Mouse (Mus musculus): Measurements from ENCODE around the gene Abi3bp. TPM values are rescaled to one million over a fixed set of nuclear protein-coding genes. Genes with fewer than 3 reads are reported as not detected.
A peak's percentile ranks its signal among the peaks of the same experiment; 100 is the strongest.

Gene Abi3bp
- total and polyA plus RNA-seq, 3 experiments, result 0.03 TPM; not detected in 2

GRCm38 (mm10) chr16:56719031-56719430 lies 241.4 kb downstream of the Abi3bp start (continued):
- TF ChIP-seq MYC (IDR thresholded peaks at IDR 0.05; ENCODE audit: low read depth, low read length), result no peak
- peak; percentile 76 for TF ChIP-seq TCF12 (IDR thresholded peaks at IDR 0.05; ENCODE audit: low read depth, low read length)
- no peak for TF ChIP-seq UBTF (IDR thresholded peaks at IDR 0.05; ENCODE audit: borderline replicate concordance, insufficient read depth, low read depth, low read length)
- peak; percentile 28; the same call in 1 of the 2 replicates for TF ChIP-seq BHLHE40 (IDR thresholded peaks at IDR 0.05; ENCODE audit: borderline replicate concordance, low read depth, low read length)
- TF ChIP-seq POLR2AphosphoS2 (IDR thresholded peaks at IDR 0.05; ENCODE audit: low read length), result 0 out of 2 replicates have a peak, but pooled peaks have one; percentile 32
- TF ChIP-seq MXI1 (IDR thresholded peaks at IDR 0.05; ENCODE audit: low read depth, low read length), result peak; percentile 16; the same call in 1 of the 2 replicates
- TF ChIP-seq RAD21 (IDR thresholded peaks at IDR 0.05; ENCODE audit: low read depth, low read length), result no peak
- no peak for TF ChIP-seq USF1 (IDR thresholded peaks at IDR 0.05; ENCODE audit: low read depth, low read length)
- no peak; the same call in 1 of the 2 replicates for TF ChIP-seq HCFC1 (IDR thresholded peaks at IDR 0.05; ENCODE audit: low read depth, low read length)

GRCm38 (mm10) chr16:56722357-56722756 lies 244.7 kb downstream of the Abi3bp start:
- TF ChIP-seq EP300 (IDR thresholded peaks at IDR 0.05; ENCODE audit: low read depth in 1 of 2, low read length in 2 of 2) (no peak), KAT2A (conservative IDR thresholded peaks at IDR 0.05; ENCODE audit: low read depth, low read length) (no peak), CHD1 (IDR thresholded peaks at IDR 0.05; ENCODE audit: low read depth, low read length) (no peak), ZMIZ1 (IDR thresholded peaks at IDR 0.05; ENCODE audit: low read depth, low read length) (no peak), SMC3 (IDR thresholded peaks at IDR 0.05; ENCODE audit: low read depth, low read length) (no peak), TBP (IDR thresholded peaks at IDR 0.05; ENCODE audit: low read depth, low read length) (no peak), TAL1 (IDR thresholded peaks at IDR 0.05; ENCODE audit: low read length) (no peak), NRF1 (IDR thresholded peaks at IDR 0.05; ENCODE audit: insufficient read depth, low read depth, low read length, poor library complexity, severe bottlenecking) (no peak), GABPA (IDR thresholded peaks at IDR 0.05; ENCODE audit: low read depth, low read length) (no peak), RAD21 (IDR thresholded peaks at IDR 0.05; ENCODE audit: low read depth, low read length) (no peak), MXI1 (IDR thresholded peaks at IDR 0.05; ENCODE audit: low read depth, low read length) (no peak), POLR2AphosphoS2 (IDR thresholded peaks at IDR 0.05; ENCODE audit: low read length) (no peak), CHD2 (IDR thresholded peaks at IDR 0.05; ENCODE audit: low read length) (no peak)
- no peak overlapping the region for H3K4me3 ChIP-seq (ENCODE audit: control insufficient read depth in 1 of 2, insufficient read depth in 1 of 2, low read depth in 2 of 2, low read length in 2 of 2)
- H3K36me3 ChIP-seq (ENCODE audit: control insufficient read depth in 1 of 2, insufficient read depth in 2 of 2, low read length in 2 of 2), result peaks cover 0 to 11% of the 10 kb centered on the region in 2 experiments; a peak in 2 of 4 replicates
- no peaks in the 10 kb centered on the region for H3K9me3 ChIP-seq (replicated peaks; ENCODE audit: insufficient read depth, low read length)
- H3K27ac ChIP-seq (ENCODE audit: control insufficient read depth, low read depth, low read length), result no peak overlapping the region
- peaks cover 0 to 15% of the 10 kb centered on the region in 2 experiments; a peak in 2 of 4 replicates for H3K4me1 ChIP-seq (ENCODE audit: control insufficient read depth in 1 of 2, insufficient read depth in 2 of 2, low read length in 2 of 2)
- H3K79me2 ChIP-seq (ENCODE audit: control insufficient read depth, insufficient read depth, low read length, poor library complexity), result no peaks in the 10 kb centered on the region; the same call in 1 of the 2 replicates
- no peak for DNase-seq (ENCODE audit: low read depth, low spot score)
- no peaks in the 10 kb centered on the region for H3K27me3 ChIP-seq (ENCODE audit: control insufficient read depth in 1 of 2, insufficient read depth in 2 of 2, low read length in 2 of 2)
- no peak overlapping the region for H3K9ac ChIP-seq (ENCODE audit: control insufficient read depth, low read depth, low read length, poor library complexity, severe bottlenecking)
